Mouse (Mus musculus): Measurements from ENCODE around the gene Rin1.

DNA sequence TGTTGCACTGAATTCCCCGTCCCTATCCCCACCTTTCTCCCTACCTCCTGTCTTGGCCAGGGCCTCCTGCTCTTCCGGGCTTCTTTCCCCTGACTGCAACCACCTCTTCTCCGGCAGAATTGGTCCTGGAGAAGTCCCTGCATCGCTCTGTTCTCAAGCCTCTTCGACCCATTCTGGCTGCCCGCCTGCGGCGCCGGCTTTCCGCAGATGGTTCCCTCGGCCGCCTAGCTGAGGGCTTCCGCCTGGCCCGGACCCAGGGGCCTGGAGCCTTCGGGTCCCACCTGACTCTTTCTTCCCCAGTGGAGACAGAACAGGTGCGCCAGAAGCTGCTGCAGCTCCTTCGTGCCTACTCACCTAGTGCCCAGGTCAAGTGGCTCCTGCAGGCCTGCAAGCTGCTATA lies 2.6 kb downstream of the Rin1 start:
- TF ChIP-seq CTCF (IDR thresholded peaks at IDR 0.05; ENCODE audit: control insufficient read depth, insufficient read depth, insufficient replicate concordance, low read depth, low read length) (no peak), POLR2A (IDR thresholded peaks at IDR 0.05; ENCODE audit: control insufficient read depth, low read depth, low read length) (no peak)
